ENCODE assay signal across 19 mouse cellular contexts in genomic region chr1:44645678-44646276, GRCm38 (mm10).
A peak's percentile ranks its signal among the peaks of the same experiment; 100 is the strongest.
DNase-seq lines count a peak whose midpoint lies in the region; ATAC-seq lines count a peak whose summit lies in the region.
"Had no signal": no experiment of that assay in that cellular context is flagged by ENCODE, and none has a peak within 500 bp of the region (broad histone marks: within the 10 kb centered on the region; RNA-seq: fewer than 3 reads in every experiment).

No protein-coding gene starts in this region.

- no peaks in the 10 kb centered on the region for H3K27me3 ChIP-seq in forebrain, embryonic 13.5 days
- H3K27me3 ChIP-seq in forebrain, embryonic 10.5 days (ENCODE audit: poor library complexity, severe bottlenecking), result no peaks in the 10 kb centered on the region
- H3K27me3 ChIP-seq in neural tube, embryonic 15.5 days (replicated peaks), result no peaks in the 10 kb centered on the region
- no peaks in the 10 kb centered on the region for H3K27me3 ChIP-seq in forebrain, embryonic 16.5 days (replicated peaks; ENCODE audit: control insufficient read depth, insufficient read depth, low read length)
- H3K27me3 ChIP-seq: embryonic facial prominence, embryonic 13.5 days; embryonic facial prominence, embryonic 15.5 days had no signal

- H3K4me2 ChIP-seq in forebrain, embryonic 13.5 days, result no peak overlapping the region
- no peak overlapping the region for H3K4me2 ChIP-seq in neural tube, embryonic 15.5 days
- no peak overlapping the region for H3K4me2 ChIP-seq in forebrain, embryonic 16.5 days (ENCODE audit: low read length)
- H3K4me2 ChIP-seq: embryonic facial prominence, embryonic 13.5 days; embryonic facial prominence, embryonic 15.5 days had no signal

- no peak overlapping the region for H3K4me3 ChIP-seq in forebrain, embryonic 13.5 days
- H3K4me3 ChIP-seq in forebrain, embryonic 10.5 days, result no peak overlapping the region
- no peak overlapping the region for H3K4me3 ChIP-seq in neural tube, embryonic 15.5 days (replicated peaks)
- no peak overlapping the region for H3K4me3 ChIP-seq in forebrain, embryonic 16.5 days (replicated peaks; ENCODE audit: low read length)
- H3K4me3 ChIP-seq: embryonic facial prominence, embryonic 13.5 days; embryonic facial prominence, embryonic 15.5 days; erythroblast, embryonic 14.5 days; gastrocnemius, adult 2 months had no signal

- ATAC-seq in forebrain, embryonic 13.5 days, result peak; percentile 53; the same call in 1 of the 2 replicates
- ATAC-seq in neural tube, embryonic 15.5 days (ENCODE audit: low FRiP score), result 0 out of 2 replicates have a peak, but pooled peaks have one; percentile 38
- peak; percentile 59; the same call in 1 of the 2 replicates for ATAC-seq in forebrain, embryonic 16.5 days

- no peak for DNase-seq in forebrain, embryonic 10.5 days (ENCODE audit: extremely low spot score, low spot score)
- no peak for DNase-seq in neural tube, embryonic 10.5 days (ENCODE audit: extremely low spot score, low spot score)
- DNase-seq in embryo, embryonic 11 days, result no peak
- no peak for DNase-seq in cerebellum, postnatal 36 days
- DNase-seq: adrenal gland, adult 2 months; adrenal gland, postnatal 10 days; adrenal gland, postnatal 25 days; cerebellum, adult 11-12 months; cerebellum, adult 2 months; cerebellum, adult 9-10 months; cerebellum, postnatal 10 days; cerebellum, postnatal 25 days; gastrocnemius, adult 2 months had no signal

- H3K4me1 ChIP-seq in forebrain, embryonic 13.5 days, result no peaks in the 10 kb centered on the region
- H3K4me1 ChIP-seq in forebrain, embryonic 10.5 days, result no peaks in the 10 kb centered on the region
- no peaks in the 10 kb centered on the region for H3K4me1 ChIP-seq in neural tube, embryonic 15.5 days
- H3K4me1 ChIP-seq in forebrain, embryonic 16.5 days (replicated peaks; ENCODE audit: control insufficient read depth, insufficient read depth, low read length), result no peaks in the 10 kb centered on the region
- H3K4me1 ChIP-seq: embryonic facial prominence, embryonic 13.5 days; embryonic facial prominence, embryonic 15.5 days had no signal

- H3K27ac ChIP-seq in forebrain, embryonic 13.5 days, result no peak overlapping the region
- H3K27ac ChIP-seq in forebrain, embryonic 10.5 days, result no peak overlapping the region
- no peak overlapping the region for H3K27ac ChIP-seq in neural tube, embryonic 15.5 days (replicated peaks)
- no peak overlapping the region for H3K27ac ChIP-seq in forebrain, embryonic 16.5 days (ENCODE audit: low read length)
- H3K27ac ChIP-seq: embryonic facial prominence, embryonic 13.5 days; embryonic facial prominence, embryonic 15.5 days; gastrocnemius, adult 2 months had no signal

- no peak overlapping the region for H3K9ac ChIP-seq in forebrain, embryonic 13.5 days
- H3K9ac ChIP-seq in neural tube, embryonic 15.5 days (replicated peaks), result no peak overlapping the region
- H3K9ac ChIP-seq in forebrain, embryonic 16.5 days (replicated peaks; ENCODE audit: low read depth, low read length), result no peak overlapping the region
- H3K9ac ChIP-seq: embryonic facial prominence, embryonic 13.5 days; embryonic facial prominence, embryonic 15.5 days had no signal

- WGBS in forebrain, embryonic 13.5 days, result 70% methylated on average over 6 of the region's 6 CpGs
- 93% methylated on average over 6 of the region's 6 CpGs for WGBS in forebrain, embryonic 10.5 days
- WGBS in neural tube, embryonic 15.5 days, result 68% methylated on average over 6 of the region's 6 CpGs
- 62% methylated on average over 6 of the region's 6 CpGs for WGBS in forebrain, embryonic 16.5 days

- H3K36me3 ChIP-seq in forebrain, embryonic 13.5 days (ENCODE audit: poor library complexity, severe bottlenecking), result no peaks in the 10 kb centered on the region
- no peaks in the 10 kb centered on the region for H3K36me3 ChIP-seq in forebrain, embryonic 10.5 days (replicated peaks)
- no peaks in the 10 kb centered on the region for H3K36me3 ChIP-seq in neural tube, embryonic 15.5 days
- H3K36me3 ChIP-seq in forebrain, embryonic 16.5 days (ENCODE audit: control insufficient read depth, insufficient read depth), result no peaks in the 10 kb centered on the region
- H3K36me3 ChIP-seq: embryonic facial prominence, embryonic 13.5 days; embryonic facial prominence, embryonic 15.5 days had no signal

- no peaks in the 10 kb centered on the region for H3K9me3 ChIP-seq in forebrain, embryonic 13.5 days (replicated peaks)
- no peaks in the 10 kb centered on the region for H3K9me3 ChIP-seq in forebrain, embryonic 10.5 days
- H3K9me3 ChIP-seq in neural tube, embryonic 15.5 days (replicated peaks), result no peaks in the 10 kb centered on the region
- H3K9me3 ChIP-seq in forebrain, embryonic 16.5 days (ENCODE audit: control insufficient read depth, low read length), result no peaks in the 10 kb centered on the region
- H3K9me3 ChIP-seq: embryonic facial prominence, embryonic 13.5 days; embryonic facial prominence, embryonic 15.5 days had no signal
